Mouse (Mus musculus) neural tube, embryonic 15.5 days (tissue): ENCODE results near the gene Dtx1. TPM values are rescaled to one million over a fixed set of nuclear protein-coding genes. Genes with fewer than 3 reads are reported as not detected.

Experiments
- ATAC-seq: fragments of 200-750 bp; cut with Nextera tagmentation; 2 replicates; pipeline ENCODE4 v1.8.0; 2017; ENCODE audit warnings: mild to moderate bottlenecking, moderate TSS enrichment, moderate library complexity; ENCODE audit not compliant: low FRiP score
- H3K27ac ChIP-seq: fragments of 300-500 bp; sonication (generic); replicated peaks from 2 replicates; pipeline ENCODE4 v1.5.1; 2015; ENCODE audit warnings: mild to moderate bottlenecking, inconsistent platforms
- H3K27me3 ChIP-seq: fragments of 300-500 bp; sonication (generic); replicated peaks from 2 replicates; pipeline ENCODE4 v1.6.1; 2015; ENCODE audit warnings: inconsistent platforms
- H3K36me3 ChIP-seq: fragments of 300-500 bp; sonication (generic); 2 replicates; pipeline ENCODE4 v1.6.1; 2015; ENCODE audit warnings: inconsistent platforms
- H3K4me1 ChIP-seq: fragments of 300-500 bp; sonication (generic); 2 replicates; pipeline ENCODE4 v1.6.1; 2015; ENCODE audit warnings: inconsistent platforms
- H3K4me2 ChIP-seq: fragments of 300-500 bp; sonication (generic); 2 replicates; pipeline ENCODE4 v1.6.1; 2015; ENCODE audit warnings: inconsistent platforms, mild to moderate bottlenecking, moderate library complexity
- H3K4me3 ChIP-seq: fragments of 300-500 bp; sonication (generic); replicated peaks from 2 replicates; pipeline ENCODE4 v1.5.1; 2015; ENCODE audit warnings: mild to moderate bottlenecking, inconsistent platforms
- H3K9ac ChIP-seq: fragments of 300-500 bp; sonication (generic); replicated peaks from 2 replicates; pipeline ENCODE4 v1.6.1; 2015; ENCODE audit warnings: mild to moderate bottlenecking, inconsistent platforms
- H3K9me3 ChIP-seq: fragments of 300-500 bp; sonication (generic); replicated peaks from 2 replicates; pipeline ENCODE4 v1.6.1; 2016; ENCODE audit warnings: inconsistent platforms
- WGBS: fragments of 180-500 bp; shearing (Covaris S2); methylation state at CpG from one replicate; pipeline ENCODE4 v1.1.7; 2015; ENCODE audit warnings: mixed read lengths; 5-methylcytosine and 5-hydroxymethylcytosine counted together
- polyA plus RNA-seq: library from polyadenylated mRNA; unstranded; fragments of >200 nt; fragmentation: Nextera tagmentation; extraction: Ambion mirVana; gene quantifications from 2 replicates; pipeline ENCODE4 v1.2.1, GENCODE M21; 2015

Gene Dtx1
- polyA plus RNA-seq, 1 experiment from 2014 or later, result 59.9 TPM

- Histone ChIP-seq H3K4me1 (no peaks in the 10 kb centered on the region), H3K9me3 (no peaks in the 10 kb centered on the region), H3K4me3 (no peak overlapping the region), H3K27me3 (0 out of 2 replicates have a peak, but pooled peaks cover 5% of the 10 kb centered on the region), H3K4me2 (no peak overlapping the region), H3K36me3 (no peaks in the 10 kb centered on the region), H3K9ac (no peak overlapping the region), H3K27ac (no peak overlapping the region)
- no peak for ATAC-seq
- 61% methylated on average over 7 of the region's 7 CpGs for WGBS
These were observed 9.3 kb upstream of the Dtx1 start for GRCm38 (mm10) chr5:120721005-120721404.

DNA sequence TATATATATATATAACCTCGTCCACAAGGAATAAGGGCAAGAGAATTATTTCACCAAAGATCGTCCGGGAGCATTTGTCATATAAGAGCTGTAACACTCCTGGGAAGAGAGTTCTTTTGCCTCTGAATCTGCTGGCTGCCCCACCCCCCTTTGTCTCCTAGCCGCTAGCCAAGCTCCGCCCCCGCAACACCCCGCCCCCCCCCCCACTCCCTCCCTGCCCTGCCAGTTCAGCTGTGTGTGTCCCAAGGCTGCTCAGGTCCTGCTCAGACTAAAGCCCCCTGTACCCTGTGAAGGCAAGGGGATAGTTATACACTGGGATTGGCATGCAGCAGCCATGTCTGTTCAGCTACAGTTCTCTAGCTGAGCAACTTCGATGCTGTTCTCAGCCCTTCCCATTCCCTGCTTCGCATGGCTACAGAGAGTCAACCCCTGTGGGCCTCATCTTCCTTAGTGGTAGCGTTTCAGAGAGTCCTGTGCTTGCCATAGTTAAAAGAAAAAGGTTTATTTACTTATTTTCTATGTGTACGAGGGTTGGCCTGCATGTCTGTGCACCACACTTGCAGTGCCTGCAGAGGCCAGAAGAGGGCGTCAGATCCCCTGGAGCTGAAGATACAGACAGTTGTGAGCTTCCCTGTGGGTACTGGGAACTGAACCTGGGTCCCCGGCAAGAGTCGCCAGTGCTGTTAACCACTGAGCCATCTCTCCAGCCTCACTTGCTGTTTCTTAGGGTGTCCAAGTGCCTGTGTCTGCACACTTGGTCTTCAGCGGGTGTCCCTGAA, 7.1 kb upstream of the Dtx1 start:
- Histone ChIP-seq H3K4me1 (peaks cover 5% of the 10 kb centered on the region), H3K36me3 (no peaks in the 10 kb centered on the region), H3K4me3 (no peak overlapping the region), H3K9me3 (no peaks in the 10 kb centered on the region), H3K4me2 (no peak overlapping the region), H3K27me3 (peaks cover 14% of the 10 kb centered on the region), H3K9ac (no peak overlapping the region), H3K27ac (no peak overlapping the region)
- no peak for ATAC-seq
- WGBS, result 53% methylated on average over 14 of the region's 15 CpGs

- no peak for ATAC-seq
- Histone ChIP-seq H3K27me3 (peaks cover 26% of the 10 kb centered on the region), H3K4me1 (peaks cover 11% of the 10 kb centered on the region), H3K9ac (no peak overlapping the region), H3K4me2 (no peak overlapping the region), H3K36me3 (no peaks in the 10 kb centered on the region), H3K4me3 (no peak overlapping the region), H3K27ac (no peak overlapping the region), H3K9me3 (no peaks in the 10 kb centered on the region)
- WGBS, result 77% methylated on average over 10 of the region's 10 CpGs
These were observed 5.4 kb upstream of the Dtx1 start for GRCm38 (mm10) chr5:120717136-120717535.

DNA sequence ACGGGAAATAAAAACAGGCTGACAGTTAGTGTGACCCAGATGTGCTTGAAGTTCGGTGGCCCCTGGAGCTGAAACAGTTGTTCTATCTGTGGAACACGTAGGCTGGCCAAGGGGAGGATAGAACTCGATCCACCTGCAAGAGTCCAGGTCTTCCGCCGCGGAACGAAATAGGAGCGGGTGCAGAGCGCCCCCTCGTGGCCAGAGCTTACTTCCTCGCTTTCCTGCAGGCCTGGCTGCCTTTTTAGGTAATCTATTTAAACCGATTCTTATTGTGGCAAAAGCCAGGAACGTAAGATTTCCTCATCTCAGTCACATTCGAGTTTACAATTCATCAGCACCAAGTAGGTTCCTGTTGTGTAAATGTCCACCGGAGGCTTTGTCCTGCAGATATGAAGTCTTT, 2.6 kb upstream of the Dtx1 start:
- peak overlapping the region; percentile 28 for H3K4me2 ChIP-seq

DNA sequence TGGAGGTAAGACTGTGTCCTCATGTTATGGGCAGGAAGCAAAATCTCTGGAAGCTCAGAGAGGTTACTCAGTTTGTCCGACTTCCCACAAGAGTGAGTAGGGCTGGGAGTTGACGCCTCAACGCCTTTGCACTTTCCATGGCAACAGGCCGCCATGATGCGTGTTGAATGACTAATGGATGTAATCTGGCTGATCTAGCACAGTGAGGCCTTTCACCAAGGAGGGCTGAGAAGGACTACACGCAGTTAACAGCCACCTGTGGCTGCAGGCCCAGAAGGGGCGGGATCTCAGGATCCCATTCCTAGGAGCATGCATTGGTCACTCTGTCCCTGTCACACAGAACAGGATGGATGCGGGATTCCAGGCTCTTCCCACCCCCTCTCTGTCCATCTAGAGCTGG, 994 bp upstream of the Dtx1 start:
- Histone ChIP-seq H3K36me3 (no peaks in the 10 kb centered on the region), H3K4me2 (no peak overlapping the region; the same call in 1 of the 2 replicates), H3K4me1 (peaks cover 46% of the 10 kb centered on the region), H3K27ac (no peak overlapping the region), H3K4me3 (no peak overlapping the region), H3K27me3 (peaks cover 26% of the 10 kb centered on the region), H3K9ac (no peak overlapping the region), H3K9me3 (no peaks in the 10 kb centered on the region)
- 52% methylated on average over 8 of the region's 8 CpGs for WGBS
- no peak for ATAC-seq

More for the DNA sequence above, 2.6 kb upstream of the Dtx1 start:
- Histone ChIP-seq H3K27me3 (peaks cover 26% of the 10 kb centered on the region), H3K9ac (no peak overlapping the region), H3K4me3 (no peak overlapping the region), H3K9me3 (no peaks in the 10 kb centered on the region), H3K36me3 (no peaks in the 10 kb centered on the region), H3K4me1 (peaks cover 30% of the 10 kb centered on the region), H3K27ac (no peak overlapping the region)
- WGBS, result 3% methylated on average over 16 of the region's 16 CpGs
- ATAC-seq, result no peak

- H3K27me3 ChIP-seq, result peaks cover 24% of the 10 kb centered on the region
- peaks cover 59% of the 10 kb centered on the region for H3K4me1 ChIP-seq
- WGBS, result under 1% methylated on average over 36 of the region's 43 CpGs
- no peaks in the 10 kb centered on the region for H3K9me3 ChIP-seq
- ATAC-seq, result peak; percentile 60
- H3K4me2 ChIP-seq, result peak overlapping the region; percentile 93
- peak overlapping the region; percentile 96 for H3K9ac ChIP-seq
- H3K36me3 ChIP-seq, result no peaks in the 10 kb centered on the region
- peak overlapping the region; percentile 89 for H3K27ac ChIP-seq
- H3K4me3 ChIP-seq, result peak overlapping the region; percentile 76
These were observed 311 bp downstream of the Dtx1 start for GRCm38 (mm10) chr5:120711416-120711815.

DNA sequence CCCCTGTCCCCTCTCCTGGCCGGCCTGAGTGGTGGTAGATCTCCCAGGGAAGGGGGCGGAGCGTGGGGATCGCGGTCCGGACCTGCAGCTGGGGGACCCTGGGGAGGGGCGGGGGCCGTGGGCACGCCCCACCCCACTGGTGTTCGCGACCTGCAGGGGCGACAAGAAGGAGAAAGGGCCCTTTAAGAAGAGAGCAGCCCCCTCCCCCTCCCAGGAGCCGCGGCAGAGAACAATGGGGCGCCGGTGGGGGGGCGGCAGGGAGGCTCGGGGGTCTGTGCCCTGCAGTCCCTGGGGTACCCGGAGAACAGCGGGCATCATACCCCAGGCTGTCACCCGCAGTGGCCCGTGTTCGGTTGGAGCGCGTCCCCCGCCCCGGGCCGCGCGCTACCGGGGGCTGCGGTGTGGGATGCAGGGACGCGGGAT, 890 bp downstream of the Dtx1 start:
- peak; percentile 50 for ATAC-seq
- H3K4me2 ChIP-seq, result peak overlapping the region; percentile 93
- peaks cover 21% of the 10 kb centered on the region for H3K27me3 ChIP-seq
- peaks cover 65% of the 10 kb centered on the region for H3K4me1 ChIP-seq
- H3K27ac ChIP-seq, result peak overlapping the region; percentile 89
- H3K9me3 ChIP-seq, result no peaks in the 10 kb centered on the region
- no peaks in the 10 kb centered on the region for H3K36me3 ChIP-seq
- H3K9ac ChIP-seq, result peak overlapping the region; percentile 96
- WGBS, result under 1% methylated on average over 28 of the region's 34 CpGs
- H3K4me3 ChIP-seq, result peak overlapping the region; percentile 76

- peaks cover 21% of the 10 kb centered on the region for H3K27me3 ChIP-seq
- peak overlapping the region; percentile 96 for H3K9ac ChIP-seq
- peak; percentile 29 for ATAC-seq
- WGBS, result 3% methylated on average over 38 of the region's 40 CpGs
- no peaks in the 10 kb centered on the region for H3K9me3 ChIP-seq
- H3K4me2 ChIP-seq, result peak overlapping the region; percentile 93
- peaks cover 70% of the 10 kb centered on the region for H3K4me1 ChIP-seq
- peak overlapping the region; percentile 76 for H3K4me3 ChIP-seq
- H3K27ac ChIP-seq, result peak overlapping the region; percentile 89
- no peaks in the 10 kb centered on the region for H3K36me3 ChIP-seq
These were observed 1.4 kb downstream of the Dtx1 start for GRCm38 (mm10) chr5:120710161-120710825.

DNA sequence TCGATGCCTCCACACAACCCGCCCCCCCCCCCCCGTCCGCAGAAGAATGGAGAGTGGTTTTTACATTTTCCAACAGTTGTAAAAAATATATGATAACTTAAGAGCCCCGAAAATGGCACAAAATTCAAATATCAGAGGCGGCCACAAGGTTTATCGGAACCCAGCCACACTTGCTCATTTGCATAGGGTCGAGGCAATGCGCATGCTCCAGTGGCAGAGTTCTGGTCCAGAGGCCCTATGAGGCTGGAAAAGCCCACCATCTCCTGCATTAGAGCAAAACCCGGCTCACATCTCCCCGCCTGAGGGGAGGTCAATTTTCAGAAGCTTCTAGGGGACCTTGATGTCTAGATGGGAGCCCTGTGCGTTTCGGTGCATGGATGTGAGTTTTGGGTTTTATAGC, 4.8 kb downstream of the Dtx1 start:
- no peaks in the 10 kb centered on the region for H3K36me3 ChIP-seq
- H3K4me3 ChIP-seq, result peak overlapping the region; percentile 12; the same call in 1 of the 2 replicates
- no peak for ATAC-seq
- H3K27me3 ChIP-seq, result no peaks in the 10 kb centered on the region
- H3K9ac ChIP-seq, result 0 out of 2 replicates have a peak overlapping the region, but pooled peaks have one; percentile 18
- WGBS, result 40% methylated on average over 13 of the region's 13 CpGs
- H3K4me2 ChIP-seq, result peak overlapping the region; percentile 93
- no peak overlapping the region for H3K27ac ChIP-seq
- no peaks in the 10 kb centered on the region for H3K9me3 ChIP-seq
- peaks cover 72% of the 10 kb centered on the region for H3K4me1 ChIP-seq

DNA sequence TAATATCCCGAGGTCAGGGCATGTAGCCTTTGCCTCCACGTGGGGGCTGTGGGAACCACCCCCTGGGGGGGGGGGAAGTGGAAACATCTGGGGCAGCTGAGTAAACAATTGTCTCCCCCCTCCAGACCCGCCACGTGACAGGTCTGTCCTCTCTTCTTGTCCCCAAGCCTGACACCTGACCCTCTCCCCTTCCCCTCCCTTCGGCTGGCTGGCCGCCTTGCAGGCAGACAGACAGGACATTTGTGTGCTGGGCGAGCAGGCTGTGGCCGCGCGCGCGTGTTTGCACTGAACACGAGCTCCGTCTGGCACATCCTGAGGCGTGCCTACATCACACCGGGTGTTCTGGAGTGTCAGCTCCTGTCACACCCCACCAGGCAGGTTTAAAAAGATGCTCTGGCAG, 5.2 kb downstream of the Dtx1 start:
- ATAC-seq, result no peak
- H3K27me3 ChIP-seq, result no peaks in the 10 kb centered on the region
- H3K27ac ChIP-seq, result no peak overlapping the region
- peak overlapping the region; percentile 93 for H3K4me2 ChIP-seq
- 3% methylated on average over 16 of the region's 16 CpGs for WGBS
- H3K9ac ChIP-seq, result no peak overlapping the region
- H3K4me3 ChIP-seq, result peak overlapping the region; percentile 12
- no peaks in the 10 kb centered on the region for H3K9me3 ChIP-seq
- H3K36me3 ChIP-seq, result no peaks in the 10 kb centered on the region
- peaks cover 70% of the 10 kb centered on the region for H3K4me1 ChIP-seq

- no peak for ATAC-seq
- Histone ChIP-seq H3K4me1 (peaks cover 80% of the 10 kb centered on the region), H3K27me3 (no peaks in the 10 kb centered on the region), H3K36me3 (no peaks in the 10 kb centered on the region), H3K9me3 (no peaks in the 10 kb centered on the region), H3K9ac (no peak overlapping the region), H3K4me2 (no peak overlapping the region), H3K4me3 (no peak overlapping the region), H3K27ac (no peak overlapping the region)
- 35% methylated on average over 6 of the region's 6 CpGs for WGBS
These were observed 7.3 kb downstream of the Dtx1 start for GRCm38 (mm10) chr5:120704421-120704820.

- Histone ChIP-seq H3K9me3 (no peaks in the 10 kb centered on the region), H3K27me3 (no peaks in the 10 kb centered on the region), H3K27ac (no peak overlapping the region), H3K4me2 (no peak overlapping the region), H3K36me3 (no peaks in the 10 kb centered on the region), H3K9ac (no peak overlapping the region), H3K4me3 (no peak overlapping the region), H3K4me1 (peaks cover 80% of the 10 kb centered on the region)
- 84% methylated on average over 3 of the region's 3 CpGs for WGBS
- no peak for ATAC-seq
These were observed 8.1 kb downstream of the Dtx1 start for GRCm38 (mm10) chr5:120703660-120704059.
